Mouse (Mus musculus) monocyte, adult 2 months (primary cell): Measurements from ENCODE around the gene Rbm4.
"Not testable (repeated sequence)": the region's sequence is repeated elsewhere in the genome, so short reads cannot be mapped to it uniquely, and the experiment has no call there.

ENCODE experiments used
- DNase-seq, 2 experiments: peaks; one replicate each; pipeline ENCODE4 v3.0.0; 2022; ENCODE audit warnings: low spot score in 2 of 2, low read depth in 1 of 2

Rbm4 gene

DNA sequence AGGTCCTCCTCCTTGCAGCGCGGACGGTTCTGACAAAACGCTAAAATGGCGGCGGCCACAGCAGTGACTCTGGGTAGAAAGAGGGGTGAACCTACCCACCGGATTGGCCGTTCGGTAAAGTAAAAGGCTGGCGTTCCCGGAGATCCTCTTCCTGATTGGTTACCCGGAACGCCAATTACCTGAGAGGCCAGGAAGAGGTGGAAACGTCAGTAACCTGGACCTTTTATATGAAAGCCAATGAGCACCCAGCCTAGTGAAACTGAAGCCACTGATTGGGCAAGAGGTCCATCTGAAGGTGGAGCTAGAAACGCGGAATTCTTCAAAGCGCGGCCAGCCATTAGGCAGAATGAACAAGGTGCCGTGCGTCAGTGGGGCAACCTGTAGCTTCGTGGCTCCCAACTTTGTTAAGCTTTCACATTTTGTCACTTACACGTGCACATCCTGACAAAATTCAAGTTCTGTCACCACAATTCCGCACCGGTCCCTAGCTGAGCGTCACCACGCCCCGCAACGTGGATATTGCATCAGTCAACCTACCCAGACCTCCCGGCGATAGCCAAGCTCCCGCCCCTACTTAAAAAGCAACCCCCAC, at the start of gene Rbm4:
Rbm4 (minus strand) TSS at position 71 of the 592 bp plus-strand sequence.
- DNase-seq = peak; percentile 90 to 93

DNA sequence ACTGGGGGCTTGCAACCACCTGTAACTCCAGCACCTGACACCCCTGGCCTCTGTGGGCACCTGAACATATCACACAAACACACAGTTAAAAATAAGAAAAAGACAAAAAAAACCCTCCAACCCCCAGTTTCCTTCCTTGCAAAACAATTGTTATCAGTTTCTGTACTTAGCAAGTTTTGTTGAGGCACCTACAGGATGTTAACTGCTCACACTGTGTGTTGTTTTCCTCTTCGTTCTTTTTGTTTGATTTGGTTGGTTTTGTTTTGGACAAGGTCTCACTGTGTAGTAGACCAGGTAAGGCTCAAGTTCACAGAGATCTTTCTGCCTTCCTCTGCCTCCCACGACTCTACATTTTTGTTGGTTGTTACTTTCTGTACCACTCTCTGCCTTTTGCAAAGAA, 48.9 kb upstream of the Rbm4 start:
- DNase-seq = no peak

- no peak for DNase-seq
Observed at GRCm38 (mm10) chr19:4840848-4841247, 47.1 kb upstream of the Rbm4 start.

- peak; percentile 88 to 92 for DNase-seq
Observed at GRCm38 (mm10) chr19:4839149-4839548, 45.4 kb upstream of the Rbm4 start, which contains the start of the genes Ccs and Ccdc87. Gene Ccs, minus strand, starts transcription at chr19:4839332. Gene Ccdc87, plus strand, starts transcription at chr19:4839366.

- no peak for DNase-seq
Observed at GRCm38 (mm10) chr19:4838526-4839140, 44.9 kb upstream of the Rbm4 start.

- no peak for DNase-seq
Observed at GRCm38 (mm10) chr19:4837049-4837448, 43.3 kb upstream of the Rbm4 start.

GRCm38 (mm10) chr19:4836096-4836495, 42.4 kb upstream of the Rbm4 start:
- no peak for DNase-seq

- DNase-seq = no peak
Observed at GRCm38 (mm10) chr19:4833977-4834376, 40.3 kb upstream of the Rbm4 start.

GRCm38 (mm10) chr19:4829156-4829555, 35.5 kb upstream of the Rbm4 start:
- no peak for DNase-seq

DNA sequence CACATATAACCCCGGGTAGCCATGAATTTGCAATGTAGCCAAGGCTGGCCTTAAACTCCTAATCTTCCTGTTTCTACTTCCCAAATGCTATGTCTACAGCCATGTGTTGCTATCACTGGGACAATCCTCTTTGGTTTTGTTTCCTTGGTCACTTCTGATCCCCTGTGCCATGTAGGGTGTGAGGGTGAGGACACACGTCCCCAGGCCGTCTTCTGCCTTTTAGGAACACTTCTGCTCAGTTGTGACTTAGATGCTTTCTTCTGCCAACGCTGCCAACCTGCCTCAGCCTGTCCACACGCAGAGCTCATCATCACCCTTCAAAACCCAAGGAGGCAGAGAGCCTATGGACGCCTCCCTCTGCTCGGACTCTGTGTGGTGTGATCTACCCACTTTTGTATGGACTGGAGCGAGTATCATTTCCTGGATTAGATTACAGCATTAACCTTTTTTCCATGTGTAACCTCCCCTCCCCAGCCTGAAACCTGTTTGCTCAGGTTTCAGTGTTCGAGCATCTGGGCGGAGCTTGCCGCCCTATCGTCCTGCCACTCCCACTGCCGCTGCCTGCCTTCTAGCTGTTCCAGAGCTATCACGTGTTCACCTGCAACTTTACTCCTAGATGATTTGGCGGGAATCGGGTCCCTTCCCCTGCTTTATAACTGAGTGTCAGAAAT, 34.9 kb upstream of the Rbm4 start:
- no peak for DNase-seq

- no peak for DNase-seq
Observed at GRCm38 (mm10) chr19:4820678-4821303, 27.1 kb upstream of the Rbm4 start.

- DNase-seq = no peak
Observed at GRCm38 (mm10) chr19:4817182-4817835, 23.6 kb upstream of the Rbm4 start.

- peak in 1 of 2 experiments; percentile 30 for DNase-seq
Observed at GRCm38 (mm10) chr19:4813015-4813414, 19.3 kb upstream of the Rbm4 start.

- DNase-seq = not testable (repeated sequence)
Observed at GRCm38 (mm10) chr19:4812334-4812949, 18.7 kb upstream of the Rbm4 start.

DNA sequence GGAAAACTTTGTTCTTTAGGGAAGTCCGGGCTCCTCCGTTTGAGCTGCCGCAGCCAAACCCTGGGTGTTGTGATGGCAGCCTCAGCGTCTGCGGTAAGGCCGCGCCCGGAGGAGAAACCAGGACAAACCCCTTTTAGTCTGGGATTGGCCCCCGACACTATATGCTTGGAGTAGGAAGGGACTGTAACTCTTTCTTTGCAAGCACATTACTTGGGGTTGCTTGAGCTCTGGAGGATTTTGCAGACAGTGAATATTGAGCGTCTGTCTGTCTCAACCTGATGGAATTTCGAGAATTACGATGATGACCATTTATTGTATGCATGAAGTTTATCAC, 18.2 kb upstream of the Rbm4 start:
- DNase-seq = no peak

GRCm38 (mm10) chr19:4811063-4811908, 17.6 kb upstream of the Rbm4 start, which contains the start of the genes Gm21992 and Rbm14:
Gene Gm21992, minus strand, starts transcription at chr19:4811612.
Gene Rbm14, minus strand, starts transcription at chr19:4811634.
- DNase-seq = peak; percentile 92 to 94

DNA sequence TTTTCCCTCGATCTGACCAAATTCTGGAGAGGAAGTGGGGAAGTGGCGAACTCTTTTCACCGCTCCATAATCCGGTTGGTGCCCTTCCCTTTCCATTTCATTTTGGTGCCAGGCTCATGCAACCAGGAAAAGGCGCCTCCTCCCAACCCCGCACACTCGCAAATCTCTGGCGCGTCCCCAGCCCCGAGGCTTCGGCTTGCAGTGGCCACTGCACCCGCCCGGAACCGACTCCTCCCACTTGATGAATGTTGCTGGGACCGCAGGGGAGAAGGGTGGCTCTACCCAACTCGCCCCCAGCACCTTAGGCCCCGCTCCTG, 17.0 kb upstream of the Rbm4 start:
- DNase-seq = no peak

GRCm38 (mm10) chr19:4810309-4810708, 16.6 kb upstream of the Rbm4 start:
- no peak for DNase-seq

GRCm38 (mm10) chr19:4803283-4803682, 9.6 kb upstream of the Rbm4 start:
- no peak for DNase-seq

DNA sequence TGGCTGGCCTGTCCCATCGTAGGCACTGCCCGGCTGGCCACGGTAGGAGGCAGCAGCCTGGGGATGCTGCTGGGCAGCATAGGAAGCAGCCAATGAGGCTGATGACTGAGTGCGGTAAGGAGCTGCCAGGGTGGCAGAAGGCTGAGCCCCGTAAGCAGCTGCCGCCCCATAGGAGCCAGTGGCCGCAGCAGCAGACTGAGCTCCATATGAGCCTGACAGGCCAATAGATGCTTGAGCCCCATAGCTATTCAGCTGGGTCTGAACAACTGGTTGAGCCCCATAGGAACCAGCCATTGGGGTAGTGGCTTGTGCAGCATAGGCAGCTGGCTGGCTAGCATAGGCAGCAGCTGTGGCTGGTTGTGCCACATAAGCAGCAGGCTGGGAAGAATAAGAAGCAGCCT, 9.0 kb upstream of the Rbm4 start:
- no peak for DNase-seq
